Mouse (Mus musculus) left cerebral cortex, postnatal 14 days (tissue): ENCODE measurements around the gene Afg1l. TPM values are rescaled to one million over a fixed set of nuclear protein-coding genes. Genes with fewer than 3 reads are reported as not detected.
A peak's percentile ranks its signal among the peaks of the same experiment; 100 is the strongest.

Experiments
- DNase-seq, 2 experiments: peaks; one replicate each; pipeline ENCODE4 v3.0.0; 2021 to 2022; ENCODE audit warnings: low spot score in 2 of 2, mixed read lengths in 1 of 2
- intact Hi-C: fragments of 180-260 bp; cut with DNase I; formaldehyde crosslinking; loops from one replicate; pipeline ENCODE4 v1.15.1; 2025
- long read RNA-seq, 2 experiments: library from polyadenylated mRNA; stranded (forward); transcript quantifications; one replicate each; pipeline ENCODE4 v2.0.0; 2021
- total RNA-seq, 2 experiments: library from RNA; stranded (reverse); gene quantifications; 2 replicates each; pipeline ENCODE4 v1.2.3; 2021

Gene Afg1l
- 10 to 100 TPM in 1 of 2 experiments, 1 to 10 TPM in 1; 9.9 to 11.2 TPM for total RNA-seq
- long read RNA-seq, experiment 1, transcript Afg1l-201 (13 exons, 2,513 nt), result major isoform, 8 of 18 reads
- long read RNA-seq, experiment 1, partial matches to known transcripts, result 1 of 18 reads
- long read RNA-seq, experiment 1, other reads (novel, unspliced or antisense), result 9 of 18 reads
- long read RNA-seq, experiment 2, partial matches to known transcripts, result 4 of 18 reads
- long read RNA-seq, experiment 2, other reads (novel, unspliced or antisense), result 9 of 18 reads

GRCm38 (mm10) chr10:42478341-42478720 is at the start of gene Afg1l:
Gene Afg1l (minus strand): TSS chr10:42478565.
- intact Hi-C loops, result no loop called here
- DNase-seq, result peak; percentile 93 to 95

- intact Hi-C loops, result no loop called here
- no peak for DNase-seq
Measured at GRCm38 (mm10) chr10:42525682-42526081, 47.3 kb upstream of the Afg1l start.

GRCm38 (mm10) chr10:42523556-42524162 is 45.3 kb upstream of the Afg1l start:
- intact Hi-C loops, result no loop called here
- no peak for DNase-seq

- DNase-seq, result no peak
- intact Hi-C loops, result no loop called here
Measured at GRCm38 (mm10) chr10:42522912-42523311, 44.5 kb upstream of the Afg1l start.

GRCm38 (mm10) chr10:42521315-42521981 is 43.1 kb upstream of the Afg1l start:
- DNase-seq, result no peak
- intact Hi-C loops, result no loop called here

- intact Hi-C loops, result no loop called here
- DNase-seq, result no peak
Measured at GRCm38 (mm10) chr10:42518363-42518762, 40.0 kb upstream of the Afg1l start.

- intact Hi-C loops, result no loop called here
- DNase-seq, result no peak
Measured at GRCm38 (mm10) chr10:42514125-42514524, 35.8 kb upstream of the Afg1l start.

- intact Hi-C loops, result no loop called here
- DNase-seq, result no peak
Measured at GRCm38 (mm10) chr10:42511184-42512135, 33.1 kb upstream of the Afg1l start.

- DNase-seq, result no peak
- intact Hi-C loops, result no loop called here
Measured at GRCm38 (mm10) chr10:42510141-42510540, 31.8 kb upstream of the Afg1l start.

GRCm38 (mm10) chr10:42504096-42504710 is 25.8 kb upstream of the Afg1l start:
- no peak for DNase-seq
- intact Hi-C loops, result no loop called here

GRCm38 (mm10) chr10:42502349-42503111 is 24.2 kb upstream of the Afg1l start:
- intact Hi-C loops, result no loop called here
- DNase-seq, result peak; percentile 57 to 67

GRCm38 (mm10) chr10:42501775-42502348 is 23.5 kb upstream of the Afg1l start, which contains the start of gene Snx3:
Gene Snx3 (plus strand): TSS chr10:42502030.
- peak; percentile 96 to 98 for DNase-seq
- intact Hi-C loops, result no loop called here

GRCm38 (mm10) chr10:42501161-42501560 is 22.8 kb upstream of the Afg1l start:
- DNase-seq, result no peak
- intact Hi-C loops, result no loop called here

- no peak for DNase-seq
- intact Hi-C loops, result no loop called here
Measured at GRCm38 (mm10) chr10:42500611-42501010, 22.2 kb upstream of the Afg1l start.

GRCm38 (mm10) chr10:42493000-42493399 is 14.6 kb upstream of the Afg1l start:
- intact Hi-C loops, result no loop called here
- DNase-seq, result no peak

GRCm38 (mm10) chr10:42492027-42492771 is 13.8 kb upstream of the Afg1l start:
- no peak for DNase-seq
- intact Hi-C loops, result no loop called here

GRCm38 (mm10) chr10:42491158-42491557 is 12.8 kb upstream of the Afg1l start:
- no peak for DNase-seq
- intact Hi-C loops, result no loop called here
